Mouse (Mus musculus): Measurements from ENCODE around the gene Mchr1.

Mchr1 gene

GRCm38 (mm10) chr15:81272305-81273053, 37.2 kb downstream of the Mchr1 start:
- ATAC-seq (ENCODE audit: low TSS enrichment) = peak; percentile 97

- no peak for ATAC-seq (ENCODE audit: low TSS enrichment)
These were observed 38.1 kb downstream of the Mchr1 start for GRCm38 (mm10) chr15:81273361-81273760.

- no peak for ATAC-seq (ENCODE audit: low TSS enrichment)
These were observed 42.6 kb downstream of the Mchr1 start for GRCm38 (mm10) chr15:81277928-81278327.

GRCm38 (mm10) chr15:81278699-81279098, 43.4 kb downstream of the Mchr1 start:
- ATAC-seq (ENCODE audit: low TSS enrichment) = no peak

- ATAC-seq (ENCODE audit: low TSS enrichment) = no peak
These were observed 48.9 kb downstream of the Mchr1 start for GRCm38 (mm10) chr15:81284121-81284734.
